Mouse (Mus musculus) lung, postnatal 0 days (tissue): ENCODE measurements around the gene Mrpl4. TPM values are rescaled to one million over a fixed set of nuclear protein-coding genes. Genes with fewer than 3 reads are reported as not detected.

Experiments used
- ATAC-seq: fragments of 200-750 bp; cut with Nextera tagmentation; 2 replicates; pipeline ENCODE4 v1.8.0; 2017; ENCODE audit warnings: moderate library complexity
- DNase-seq: peaks from one replicate; pipeline ENCODE4 v3.0.0-alpha.2; 2016; ENCODE audit warnings: low spot score
- H3K27ac ChIP-seq: fragments of 300-500 bp; sonication (generic); 2 replicates; pipeline ENCODE4 v1.5.1; 2014; ENCODE audit warnings: antibody characterized with exemption, mild to moderate bottlenecking, low read length, mixed read lengths
- H3K27me3 ChIP-seq: fragments of 300-500 bp; sonication (generic); replicated peaks from 2 replicates; pipeline ENCODE4 v1.6.1; 2014; ENCODE audit warnings: low read length, mixed read lengths; ENCODE audit not compliant: insufficient read depth
- H3K36me3 ChIP-seq: fragments of 300-500 bp; sonication (generic); 2 replicates; pipeline ENCODE4 v1.6.1; 2014; ENCODE audit warnings: low read length, mixed read lengths; ENCODE audit not compliant: insufficient read depth
- H3K4me1 ChIP-seq: fragments of 300-500 bp; sonication (generic); 2 replicates; pipeline ENCODE4 v1.6.1; 2014; ENCODE audit warnings: antibody characterized with exemption, low read depth, low read length, mixed read lengths; ENCODE audit not compliant: insufficient read depth
- H3K4me2 ChIP-seq: fragments of 300-500 bp; sonication (generic); replicated peaks from 2 replicates; pipeline ENCODE4 v1.6.1; 2014; ENCODE audit warnings: low read depth, mild to moderate bottlenecking, low read length, moderate library complexity, mixed read lengths
- H3K4me3 ChIP-seq: fragments of 300-500 bp; sonication (generic); 2 replicates; pipeline ENCODE4 v1.5.1; 2014; ENCODE audit warnings: low read depth, low read length
- H3K9ac ChIP-seq: fragments of 300-500 bp; sonication (generic); replicated peaks from 2 replicates; pipeline ENCODE4 v1.6.1; 2014; ENCODE audit warnings: low read depth, mild to moderate bottlenecking
- H3K9me3 ChIP-seq: fragments of 300-500 bp; sonication (generic); 2 replicates; pipeline ENCODE4 v1.6.1; 2016; ENCODE audit warnings: low read length, mixed read lengths
- CTCF ChIP-seq: IDR thresholded peaks from 2 replicates; pipeline ENCODE4 v1.5.1; 2016; ENCODE audit warnings: antibody characterized with exemption, mild to moderate bottlenecking
- EP300 ChIP-seq: IDR thresholded peaks from 2 replicates; pipeline ENCODE4 v1.6.1; 2016; ENCODE audit warnings: antibody characterized with exemption, mild to moderate bottlenecking, control low read depth
- WGBS: fragments of 180-500 bp; shearing (Covaris S2); extraction: QIAGEN DNeasy Blood & Tissue Kit; methylation state at CpG from one replicate; pipeline ENCODE4 v1.1.7; 2014; 5-methylcytosine and 5-hydroxymethylcytosine counted together
- polyA plus RNA-seq: library from polyadenylated mRNA; unstranded; fragments of >200 nt; fragmentation: Nextera tagmentation; extraction: Ambion mirVana; gene quantifications from 2 replicates; pipeline ENCODE4 v1.2.1, GENCODE M21; 2015

Gene Mrpl4
- polyA plus RNA-seq, 1 experiment from 2014 or later, result 125 TPM

GRCm38 (mm10) chr9:20966747-20967146, 35.8 kb upstream of the Mrpl4 start:
- TF ChIP-seq CTCF (no peak), EP300 (no peak)
- DNase-seq (no peak), ATAC-seq (no peak)
- Histone ChIP-seq H3K4me2 (no peak overlapping the region), H3K36me3 (peaks cover 23% of the 10 kb centered on the region; the same call in 1 of the 2 replicates), H3K9me3 (no peaks in the 10 kb centered on the region), H3K9ac (no peak overlapping the region), H3K27me3 (no peaks in the 10 kb centered on the region), H3K4me1 (no peaks in the 10 kb centered on the region; the same call in 1 of the 2 replicates), H3K4me3 (no peak overlapping the region), H3K27ac (no peak overlapping the region)
- WGBS, result 77% methylated on average over 5 of the region's 5 CpGs

GRCm38 (mm10) chr9:20971751-20972140, 30.8 kb upstream of the Mrpl4 start:
- Histone ChIP-seq H3K4me3 (no peak overlapping the region), H3K27ac (peak overlapping the region; percentile 92), H3K9ac (no peak overlapping the region), H3K36me3 (peaks cover 23% of the 10 kb centered on the region; the same call in 1 of the 2 replicates), H3K4me2 (peak overlapping the region; percentile 83), H3K4me1 (peaks cover 14% of the 10 kb centered on the region; the same call in 1 of the 2 replicates), H3K9me3 (no peaks in the 10 kb centered on the region), H3K27me3 (no peaks in the 10 kb centered on the region)
- peak; percentile 67 for ATAC-seq
- 41% methylated on average over 7 of the region's 7 CpGs for WGBS
- DNase-seq, result peak; percentile 91
- TF ChIP-seq EP300, result peak; percentile 90
- no peak; the same call in 1 of the 2 replicates for TF ChIP-seq CTCF

- Histone ChIP-seq H3K27me3 (no peaks in the 10 kb centered on the region), H3K9me3 (no peaks in the 10 kb centered on the region), H3K36me3 (peaks cover 20% of the 10 kb centered on the region; the same call in 1 of the 2 replicates), H3K4me3 (peak overlapping the region; percentile 8; the same call in 1 of the 2 replicates), H3K4me2 (peak overlapping the region; percentile 83), H3K27ac (peak overlapping the region; percentile 92), H3K9ac (0 out of 2 replicates have a peak overlapping the region, but pooled peaks have one; percentile 13), H3K4me1 (peaks cover 14% of the 10 kb centered on the region; the same call in 1 of the 2 replicates)
- ATAC-seq, result peak; percentile 27; the same call in 1 of the 2 replicates
- peak; percentile 65 for DNase-seq
- TF ChIP-seq CTCF (no peak), EP300 (no peak)
- WGBS, result 25% methylated on average over 27 of the region's 28 CpGs
These were observed 30.2 kb upstream of the Mrpl4 start for GRCm38 (mm10) chr9:20972141-20972992.

- Histone ChIP-seq H3K9me3 (no peaks in the 10 kb centered on the region), H3K36me3 (peaks cover 12% of the 10 kb centered on the region; the same call in 1 of the 2 replicates), H3K4me1 (peaks cover 14% of the 10 kb centered on the region; the same call in 1 of the 2 replicates), H3K9ac (no peak overlapping the region), H3K4me2 (peak overlapping the region; percentile 83), H3K27me3 (no peaks in the 10 kb centered on the region), H3K4me3 (no peak overlapping the region; the same call in 1 of the 2 replicates), H3K27ac (peak overlapping the region; percentile 92)
- no peak for DNase-seq
- WGBS, result 71% methylated on average over 4 of the region's 4 CpGs
- TF ChIP-seq CTCF, result no peak; the same call in 1 of the 2 replicates
- no peak for TF ChIP-seq EP300
- ATAC-seq, result no peak
These were observed 29.4 kb upstream of the Mrpl4 start for GRCm38 (mm10) chr9:20973001-20973681.

GRCm38 (mm10) chr9:20973682-20974075, 28.9 kb upstream of the Mrpl4 start:
- Histone ChIP-seq H3K27ac (peak overlapping the region; percentile 92), H3K9me3 (no peaks in the 10 kb centered on the region), H3K4me1 (peaks cover 14% of the 10 kb centered on the region; the same call in 1 of the 2 replicates), H3K27me3 (no peaks in the 10 kb centered on the region), H3K9ac (no peak overlapping the region), H3K4me3 (peak overlapping the region; percentile 1; the same call in 1 of the 2 replicates), H3K4me2 (peak overlapping the region; percentile 83), H3K36me3 (peaks cover 6% of the 10 kb centered on the region; the same call in 1 of the 2 replicates)
- TF ChIP-seq CTCF (no peak), EP300 (no peak)
- peak; percentile 65 for DNase-seq
- WGBS, result 17% methylated on average over 6 of the region's 6 CpGs
- no peak for ATAC-seq
